Mouse (Mus musculus) lung, adult 18-20 months (tissue): ENCODE results near the gene Tmem108.

Source experiments
- DNase-seq, 2 experiments: peaks; one replicate each; pipeline ENCODE4 v3.0.0; 2022; ENCODE audit warnings: mixed read lengths in 2 of 2

Gene Tmem108

GRCm38 (mm10) chr9:103544599-103544998 lies 217.0 kb downstream of the Tmem108 start:
- no peak for DNase-seq

- DNase-seq, result no peak
Observed at GRCm38 (mm10) chr9:103540518-103540917, 221.1 kb downstream of the Tmem108 start.

GRCm38 (mm10) chr9:103538047-103538816 lies 223.4 kb downstream of the Tmem108 start:
- no peak for DNase-seq

- DNase-seq, result no peak
Observed at GRCm38 (mm10) chr9:103536059-103536634, 225.5 kb downstream of the Tmem108 start.

- no peak for DNase-seq
Observed at GRCm38 (mm10) chr9:103525041-103525537, 236.5 kb downstream of the Tmem108 start.

GRCm38 (mm10) chr9:103524600-103524999 lies 237.0 kb downstream of the Tmem108 start:
- no peak for DNase-seq

GRCm38 (mm10) chr9:103523742-103524403 lies 237.8 kb downstream of the Tmem108 start:
- no peak for DNase-seq

- DNase-seq, result no peak
Observed at GRCm38 (mm10) chr9:103523008-103523407, 238.6 kb downstream of the Tmem108 start.

- DNase-seq, result no peak
Observed at GRCm38 (mm10) chr9:103513884-103514283, 247.8 kb downstream of the Tmem108 start.

GRCm38 (mm10) chr9:103512257-103512656 lies 249.4 kb downstream of the Tmem108 start:
- no peak for DNase-seq

- peak in 1 of 2 experiments; percentile 8 for DNase-seq
Observed at GRCm38 (mm10) chr9:103506968-103507584, 254.6 kb downstream of the Tmem108 start.

- DNase-seq, result no peak
Observed at GRCm38 (mm10) chr9:103505067-103505466, 256.6 kb downstream of the Tmem108 start.

GRCm38 (mm10) chr9:103504646-103505045 lies 257.0 kb downstream of the Tmem108 start:
- no peak for DNase-seq

GRCm38 (mm10) chr9:103503586-103504298 lies 257.9 kb downstream of the Tmem108 start:
- DNase-seq, result no peak

- DNase-seq, result no peak
Observed at GRCm38 (mm10) chr9:103502655-103503054, 259.0 kb downstream of the Tmem108 start.

- no peak for DNase-seq
Observed at GRCm38 (mm10) chr9:103501861-103502364, 259.7 kb downstream of the Tmem108 start.

GRCm38 (mm10) chr9:103499366-103499765 lies 262.3 kb downstream of the Tmem108 start:
- DNase-seq, result no peak

- no peak for DNase-seq
Observed at GRCm38 (mm10) chr9:103498699-103499098, 262.9 kb downstream of the Tmem108 start.

- DNase-seq, result no peak
Observed at GRCm38 (mm10) chr9:103495391-103495790, 266.2 kb downstream of the Tmem108 start.

GRCm38 (mm10) chr9:103494346-103495020 lies 267.2 kb downstream of the Tmem108 start:
- peak; percentile 55 to 63 for DNase-seq

- DNase-seq, result no peak
Observed at GRCm38 (mm10) chr9:103491985-103492384, 269.7 kb downstream of the Tmem108 start.

GRCm38 (mm10) chr9:103490439-103490838 lies 271.2 kb downstream of the Tmem108 start:
- peak; percentile 59 to 60 for DNase-seq
